Mouse (Mus musculus): ENCODE results near the gene Scgb1a1.

- TF ChIP-seq MYOD1 (IDR thresholded peaks at IDR 0.05; ENCODE audit: control insufficient read depth in 1 of 3, insufficient read length in 2 of 3, low read depth in 2 of 3) (no peak), TCF12 (IDR thresholded peaks at IDR 0.05; ENCODE audit: insufficient read depth, poor library complexity, severe bottlenecking) (no peak), POLR2A (IDR thresholded peaks at IDR 0.05; ENCODE audit: insufficient read length, low read depth) (no peak), USF1 (IDR thresholded peaks at IDR 0.05; ENCODE audit: low read depth) (no peak), E2F4 (IDR thresholded peaks at IDR 0.05; ENCODE audit: insufficient read depth) (no peak), MYOG (IDR thresholded peaks at IDR 0.05; ENCODE audit: control insufficient read depth in 1 of 3, insufficient read depth in 1 of 3, insufficient read length in 2 of 3, low read depth in 2 of 3) (no peak), POLR2AphosphoS2 (IDR thresholded peaks at IDR 0.05; ENCODE audit: insufficient read length, low read depth) (no peak)
Observed at GRCm38 (mm10) chr19:9043123-9043522, 44.6 kb downstream of the Scgb1a1 start.
